Mouse (Mus musculus): ENCODE results near the gene Sycp2. TPM values are rescaled to one million over a fixed set of nuclear protein-coding genes. Genes with fewer than 3 reads are reported as not detected.

The Sycp2 gene
- polyA plus RNA-seq, 1 experiment from 2014 or later: 0.37 TPM

DNA sequence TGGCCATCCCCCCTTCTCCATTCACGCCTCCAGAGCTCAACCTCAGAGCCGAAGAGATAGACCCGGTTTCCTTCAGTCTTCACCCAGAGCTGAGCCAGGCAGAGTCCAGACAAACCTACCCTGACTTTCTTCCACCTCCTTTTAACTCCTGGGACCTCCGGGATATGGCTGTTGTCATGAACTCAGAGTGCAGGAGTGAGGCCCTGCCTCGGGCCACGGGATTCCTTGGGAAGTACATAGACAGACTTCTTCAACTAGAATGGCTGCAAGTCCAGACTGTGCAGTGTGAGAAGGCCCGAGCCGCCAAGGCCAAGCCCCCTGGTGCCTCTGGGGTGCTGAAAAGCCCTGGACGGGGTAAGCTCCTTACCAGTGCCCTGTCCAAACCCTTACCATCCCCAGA is 13.1 kb upstream of the Sycp2 start:
- no peak overlapping the region for H3K4me2 ChIP-seq (ENCODE audit: low read length)
- no peaks in the 10 kb centered on the region for H3K27me3 ChIP-seq (ENCODE audit: control insufficient read depth, insufficient read depth, low read length)
- 85% methylated on average over 9 of the region's 9 CpGs for WGBS
- DNase-seq (no peak), ATAC-seq (ENCODE audit: low FRiP score, low TSS enrichment) (no peak)
- no peaks in the 10 kb centered on the region for H3K9me3 ChIP-seq (ENCODE audit: control insufficient read depth, low read length)
- no peaks in the 10 kb centered on the region for H3K36me3 ChIP-seq (ENCODE audit: control insufficient read depth, insufficient read depth, low read length)
- 0 out of 2 replicates have a peak, but pooled peaks cover 3% of the 10 kb centered on the region for H3K4me1 ChIP-seq (ENCODE audit: control insufficient read depth, insufficient read depth, low read length)
- no peak overlapping the region for H3K9ac ChIP-seq (replicated peaks; ENCODE audit: low read length)
- no peak overlapping the region for H3K4me3 ChIP-seq (replicated peaks; ENCODE audit: low read depth, low read length)
- no peak overlapping the region for H3K27ac ChIP-seq (replicated peaks; ENCODE audit: low read depth, low read length)

DNA sequence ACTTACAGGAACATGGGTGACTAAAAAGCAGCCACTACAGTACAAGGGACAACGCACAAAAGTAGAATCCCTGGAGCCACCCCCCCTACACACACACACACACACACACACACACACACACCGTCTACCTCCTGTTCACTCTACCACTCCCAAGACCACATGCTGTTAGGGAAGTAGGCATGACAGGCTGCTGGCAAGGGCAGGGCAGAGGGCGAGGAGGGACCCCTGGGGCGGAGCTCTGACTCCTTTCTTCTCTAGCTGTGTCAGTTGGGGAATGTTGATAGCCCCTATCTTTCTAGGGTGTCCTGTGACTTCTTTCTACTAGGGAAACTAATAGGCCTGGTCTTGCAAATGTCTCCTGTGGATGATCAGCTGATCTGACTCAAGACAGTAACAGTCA is 9.5 kb upstream of the Sycp2 start:
- no peak overlapping the region for H3K4me2 ChIP-seq (ENCODE audit: low read length)
- peaks cover 13% of the 10 kb centered on the region for H3K27me3 ChIP-seq (ENCODE audit: control insufficient read depth, insufficient read depth, low read length)
- peaks cover 11% of the 10 kb centered on the region for H3K4me1 ChIP-seq (ENCODE audit: control insufficient read depth, insufficient read depth, low read length)
- WGBS: 83% methylated on average over 4 of the region's 4 CpGs
- no peaks in the 10 kb centered on the region for H3K9me3 ChIP-seq (ENCODE audit: control insufficient read depth, low read length)
- no peaks in the 10 kb centered on the region for H3K36me3 ChIP-seq (ENCODE audit: control insufficient read depth, insufficient read depth, low read length)
- DNase-seq (no peak), ATAC-seq (ENCODE audit: low FRiP score, low TSS enrichment) (no peak)
- no peak overlapping the region for H3K27ac ChIP-seq (replicated peaks; ENCODE audit: low read depth, low read length)
- H3K9ac ChIP-seq (replicated peaks; ENCODE audit: low read length): no peak overlapping the region
- no peak overlapping the region for H3K4me3 ChIP-seq (replicated peaks; ENCODE audit: low read depth, low read length)

DNA sequence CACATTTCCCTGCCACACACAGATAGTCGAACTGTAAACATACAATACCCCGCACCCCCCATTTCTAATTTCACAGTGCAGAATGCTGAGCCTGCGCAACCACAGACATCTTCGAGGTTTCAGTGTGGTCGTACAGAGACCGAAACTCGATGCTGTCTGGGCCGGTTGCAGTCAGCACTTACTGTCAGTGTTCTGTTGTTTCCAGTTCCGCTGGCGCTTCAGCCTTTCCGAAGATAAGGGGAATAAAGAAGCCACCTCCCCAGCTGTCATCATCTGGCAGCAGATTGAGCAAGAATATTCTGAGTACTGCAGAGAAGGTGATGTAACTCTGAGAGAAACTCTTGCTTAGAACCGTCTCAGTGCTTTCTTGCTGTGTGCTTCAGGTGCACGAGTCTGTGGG is 8.9 kb upstream of the Sycp2 start:
- Histone ChIP-seq H3K4me1 (ENCODE audit: control insufficient read depth, insufficient read depth, low read length) (peaks cover 11% of the 10 kb centered on the region), H3K4me3 (replicated peaks; ENCODE audit: low read depth, low read length) (no peak overlapping the region)
- WGBS: 79% methylated on average over 13 of the region's 13 CpGs

DNA sequence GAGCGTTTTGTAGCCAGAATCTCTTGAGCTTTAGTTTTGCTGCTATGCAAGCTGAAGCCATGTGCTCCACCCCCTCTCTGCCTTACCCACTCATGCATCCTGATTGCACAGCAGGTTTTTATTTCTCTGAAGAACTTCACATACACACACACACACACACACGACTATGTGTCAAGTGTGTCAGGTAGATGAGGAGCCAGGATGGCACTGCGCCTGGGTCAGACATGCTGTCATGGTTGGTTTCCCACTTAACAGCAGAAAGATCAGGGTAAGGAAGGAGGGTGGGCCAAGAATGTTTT is 7.6 kb upstream of the Sycp2 start:
- Histone ChIP-seq H3K27me3 (ENCODE audit: control insufficient read depth, insufficient read depth, low read length) (peaks cover 13% of the 10 kb centered on the region), H3K9ac (replicated peaks; ENCODE audit: low read length) (peak overlapping the region; percentile 64), H3K4me3 (replicated peaks; ENCODE audit: low read depth, low read length) (peak overlapping the region; percentile 62), H3K36me3 (ENCODE audit: control insufficient read depth, insufficient read depth, low read length) (no peaks in the 10 kb centered on the region), H3K4me1 (ENCODE audit: control insufficient read depth, insufficient read depth, low read length) (peaks cover 11% of the 10 kb centered on the region), H3K27ac (replicated peaks; ENCODE audit: low read depth, low read length) (peak overlapping the region; percentile 80; the same call in 1 of the 2 replicates), H3K9me3 (ENCODE audit: control insufficient read depth, low read length) (no peaks in the 10 kb centered on the region), H3K4me2 (ENCODE audit: low read length) (peak overlapping the region; percentile 97)
- 19% methylated on average over 3 of the region's 3 CpGs for WGBS
- ATAC-seq (ENCODE audit: low FRiP score, low TSS enrichment) (no peak), DNase-seq (no peak)

More for the DNA sequence above, 8.9 kb upstream of the Sycp2 start:
- ATAC-seq (ENCODE audit: low FRiP score, low TSS enrichment) (no peak), DNase-seq (no peak)
- no peak overlapping the region for H3K9ac ChIP-seq (replicated peaks; ENCODE audit: low read length)
- peaks cover 13% of the 10 kb centered on the region for H3K27me3 ChIP-seq (ENCODE audit: control insufficient read depth, insufficient read depth, low read length)
- no peak overlapping the region for H3K27ac ChIP-seq (replicated peaks; ENCODE audit: low read depth, low read length)
- no peaks in the 10 kb centered on the region for H3K36me3 ChIP-seq (ENCODE audit: control insufficient read depth, insufficient read depth, low read length)
- no peak overlapping the region for H3K4me2 ChIP-seq (ENCODE audit: low read length)
- H3K9me3 ChIP-seq (ENCODE audit: control insufficient read depth, low read length): no peaks in the 10 kb centered on the region

DNA sequence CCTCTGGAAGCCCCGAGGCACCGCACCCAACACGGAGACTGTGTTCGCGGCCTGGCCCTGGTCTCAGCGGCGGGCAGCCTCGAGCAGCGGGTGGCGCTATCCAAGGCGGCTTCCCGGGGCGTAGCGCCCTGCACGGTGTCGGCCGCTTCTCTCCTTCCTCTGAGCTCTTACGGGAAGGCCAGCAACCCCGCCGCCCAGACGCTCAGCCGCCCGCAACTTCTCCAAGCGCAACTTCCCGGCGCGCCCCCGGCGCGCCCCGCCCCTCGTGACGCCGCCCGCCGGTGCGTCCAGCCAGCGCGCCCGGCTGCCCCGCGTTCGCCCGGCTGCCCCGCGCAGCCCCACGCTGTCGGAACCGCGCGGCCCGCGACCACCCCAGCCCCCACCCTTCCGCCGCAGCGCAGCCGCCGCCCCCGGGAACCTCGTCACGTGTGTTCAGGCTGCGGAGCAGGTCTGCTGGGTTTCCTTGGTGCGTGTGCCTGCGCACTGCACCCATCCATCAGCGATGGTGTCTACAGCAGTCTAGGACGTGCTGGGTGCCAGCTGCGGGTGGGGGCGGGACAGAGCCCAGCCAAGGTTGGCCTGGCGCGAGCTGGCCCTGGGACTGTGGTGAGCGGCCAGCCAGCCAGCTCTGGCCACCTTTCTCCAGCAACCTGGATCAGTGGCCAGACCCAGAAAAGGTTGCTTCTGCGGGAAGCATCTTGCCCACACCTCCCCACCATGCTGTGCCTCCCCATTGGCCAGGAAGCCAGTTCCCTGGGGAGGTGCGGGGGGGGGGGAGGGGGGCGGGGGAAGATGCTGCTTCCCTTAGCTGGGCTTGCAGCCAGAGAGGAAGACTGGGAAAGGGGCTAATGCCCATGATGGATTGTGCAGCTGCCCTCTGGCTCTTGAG is 7.0 kb upstream of the Sycp2 start, which contains the start of the genes Ppp1r3d and Fam217b:
Ppp1r3d (minus strand) TSS at position 212 of the 889 bp plus-strand sequence.
Fam217b (plus strand) TSS at position 264 of the 889 bp plus-strand sequence.
- Histone ChIP-seq H3K9ac (replicated peaks; ENCODE audit: low read length) (peak within 1 kb of the TSS; percentile 64), H3K36me3 (ENCODE audit: control insufficient read depth, insufficient read depth, low read length) (no peaks in the 10 kb centered on the region), H3K27ac (replicated peaks; ENCODE audit: low read depth, low read length) (peak within 1 kb of the TSS; percentile 80), H3K4me2 (ENCODE audit: low read length) (peak within 1 kb of the TSS; percentile 97), H3K9me3 (ENCODE audit: control insufficient read depth, low read length) (no peaks in the 10 kb centered on the region), H3K4me1 (ENCODE audit: control insufficient read depth, insufficient read depth, low read length) (peaks cover 11% of the 10 kb centered on the region), H3K4me3 (replicated peaks; ENCODE audit: low read depth, low read length) (peak within 1 kb of the TSS; percentile 62), H3K27me3 (ENCODE audit: control insufficient read depth, insufficient read depth, low read length) (peaks cover 13% of the 10 kb centered on the region)
- WGBS: under 1% methylated on average over 61 of the region's 74 CpGs
- DNase-seq (peak; percentile 79), ATAC-seq (ENCODE audit: low FRiP score, low TSS enrichment) (peak; percentile 82)

DNA sequence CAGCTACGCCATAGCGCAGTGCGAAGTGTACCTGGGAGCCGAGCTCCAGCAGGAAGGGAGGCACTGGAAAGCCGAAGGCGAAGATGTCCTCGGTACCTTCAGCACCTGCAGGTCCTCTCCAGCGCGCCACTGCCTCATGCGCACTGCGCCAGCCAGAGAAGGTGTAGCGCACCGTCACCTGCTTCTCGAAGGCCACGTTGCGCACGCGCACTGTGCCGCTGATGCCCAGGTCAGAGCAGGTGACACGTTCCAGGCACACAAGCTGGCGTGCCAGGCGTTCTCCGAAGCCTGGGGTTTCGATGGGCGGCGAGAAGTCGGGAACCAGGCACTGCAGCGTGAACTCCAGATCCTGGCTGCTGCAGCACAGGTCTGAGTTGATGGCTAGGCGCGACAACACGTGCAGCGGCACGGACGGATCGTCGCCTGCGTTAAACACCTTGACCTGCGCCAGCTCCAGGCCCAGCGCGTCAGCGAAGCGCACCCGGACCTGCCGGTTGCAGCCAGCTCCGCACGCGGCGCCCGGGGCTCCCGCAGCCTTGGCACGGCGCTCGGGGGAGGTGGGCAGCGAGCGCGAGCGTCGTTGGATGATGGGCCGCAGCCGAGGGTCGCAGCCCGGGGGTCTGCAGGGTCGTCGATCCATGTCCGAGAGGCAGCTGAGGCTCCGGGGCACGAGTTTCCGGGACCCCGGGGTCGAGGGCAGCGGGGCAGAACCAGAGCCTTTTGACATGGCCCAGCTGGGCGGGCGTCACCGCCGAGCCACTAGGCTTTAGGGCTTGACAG is 6.2 kb upstream of the Sycp2 start:
- 16% methylated on average over 75 of the region's 75 CpGs for WGBS
- Histone ChIP-seq H3K27ac (replicated peaks; ENCODE audit: low read depth, low read length) (peak overlapping the region; percentile 80; the same call in 1 of the 2 replicates), H3K9ac (replicated peaks; ENCODE audit: low read length) (peak overlapping the region; percentile 64), H3K27me3 (ENCODE audit: control insufficient read depth, insufficient read depth, low read length) (peaks cover 13% of the 10 kb centered on the region), H3K4me2 (ENCODE audit: low read length) (peak overlapping the region; percentile 97), H3K4me3 (replicated peaks; ENCODE audit: low read depth, low read length) (peak overlapping the region; percentile 62), H3K36me3 (ENCODE audit: control insufficient read depth, insufficient read depth, low read length) (no peaks in the 10 kb centered on the region), H3K9me3 (ENCODE audit: control insufficient read depth, low read length) (no peaks in the 10 kb centered on the region), H3K4me1 (ENCODE audit: control insufficient read depth, insufficient read depth, low read length) (peaks cover 11% of the 10 kb centered on the region)
- ATAC-seq (ENCODE audit: low FRiP score, low TSS enrichment) (peak; percentile 23), DNase-seq (peak; percentile 54)

DNA sequence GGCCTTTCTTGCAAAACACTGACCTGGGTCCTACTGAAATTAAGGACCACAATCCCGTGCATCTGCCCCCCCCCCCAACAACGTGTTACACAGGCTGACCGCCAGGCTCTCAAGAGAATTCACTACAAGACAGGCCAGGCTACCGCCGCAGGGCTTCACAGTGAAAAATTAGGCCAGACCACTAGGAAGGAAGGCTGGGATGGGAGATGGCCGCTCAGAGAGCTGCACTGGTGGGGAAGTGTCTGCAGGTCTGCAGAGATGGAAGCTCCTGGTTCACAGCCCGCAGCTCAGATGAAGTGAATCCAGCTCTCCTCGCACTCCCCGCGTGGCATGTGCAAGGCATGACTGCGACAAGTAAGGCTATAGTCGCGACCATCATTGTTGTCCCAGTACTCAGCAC is 5.6 kb upstream of the Sycp2 start:
- H3K4me3 ChIP-seq (replicated peaks; ENCODE audit: low read depth, low read length): peak overlapping the region; percentile 62
- H3K9ac ChIP-seq (replicated peaks; ENCODE audit: low read length): no peak overlapping the region
- DNase-seq (no peak), ATAC-seq (ENCODE audit: low FRiP score, low TSS enrichment) (no peak)
- peak overlapping the region; percentile 97 for H3K4me2 ChIP-seq (ENCODE audit: low read length)
- H3K36me3 ChIP-seq (ENCODE audit: control insufficient read depth, insufficient read depth, low read length): no peaks in the 10 kb centered on the region
- no peaks in the 10 kb centered on the region for H3K9me3 ChIP-seq (ENCODE audit: control insufficient read depth, low read length)
- H3K27me3 ChIP-seq (ENCODE audit: control insufficient read depth, insufficient read depth, low read length): peaks cover 13% of the 10 kb centered on the region
- H3K27ac ChIP-seq (replicated peaks; ENCODE audit: low read depth, low read length): no peak overlapping the region
- WGBS: 61% methylated on average over 13 of the region's 13 CpGs
- peaks cover 11% of the 10 kb centered on the region for H3K4me1 ChIP-seq (ENCODE audit: control insufficient read depth, insufficient read depth, low read length)

DNA sequence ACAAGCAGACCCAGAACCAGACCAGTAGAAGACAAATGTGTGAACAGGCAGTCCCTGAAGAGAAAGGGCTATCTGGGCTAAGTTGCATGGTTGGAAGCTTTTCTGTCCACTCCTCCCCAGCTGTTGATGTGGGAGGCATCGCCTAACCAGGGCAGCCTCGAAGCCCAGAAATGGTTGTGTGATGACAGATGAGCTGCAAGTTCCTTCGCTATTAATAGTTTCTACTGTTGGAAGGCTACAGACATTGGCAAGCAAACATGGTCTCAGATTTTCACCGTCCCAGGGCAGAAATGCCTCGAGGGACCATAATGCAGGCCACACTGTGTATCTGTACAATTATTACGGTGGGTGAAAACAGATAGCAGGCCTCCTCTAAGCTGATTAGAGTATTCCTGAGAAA is 5.1 kb upstream of the Sycp2 start:
- 74% methylated on average over 6 of the region's 6 CpGs for WGBS
- H3K27me3 ChIP-seq (ENCODE audit: control insufficient read depth, insufficient read depth, low read length): peaks cover 13% of the 10 kb centered on the region
- no peak for ATAC-seq (ENCODE audit: low FRiP score, low TSS enrichment)
- H3K4me1 ChIP-seq (ENCODE audit: control insufficient read depth, insufficient read depth, low read length): peaks cover 11% of the 10 kb centered on the region
- H3K27ac ChIP-seq (replicated peaks; ENCODE audit: low read depth, low read length): no peak overlapping the region
- no peak overlapping the region for H3K4me3 ChIP-seq (replicated peaks; ENCODE audit: low read depth, low read length)
- DNase-seq: no peak
- H3K4me2 ChIP-seq (ENCODE audit: low read length): 0 out of 2 replicates have a peak overlapping the region, but pooled peaks have one; percentile 13
- H3K36me3 ChIP-seq (ENCODE audit: control insufficient read depth, insufficient read depth, low read length): no peaks in the 10 kb centered on the region
- no peak overlapping the region for H3K9ac ChIP-seq (replicated peaks; ENCODE audit: low read length)
- no peaks in the 10 kb centered on the region for H3K9me3 ChIP-seq (ENCODE audit: control insufficient read depth, low read length)
